Mouse (Mus musculus): ENCODE measurements at regions not wholly inside any gene's neighbourhood (a gene's known extent, or its start where the extent isn't known, plus 50 kb on each side); places are given as distances from the start of the nearest gene placed in this dataset.

DNA sequence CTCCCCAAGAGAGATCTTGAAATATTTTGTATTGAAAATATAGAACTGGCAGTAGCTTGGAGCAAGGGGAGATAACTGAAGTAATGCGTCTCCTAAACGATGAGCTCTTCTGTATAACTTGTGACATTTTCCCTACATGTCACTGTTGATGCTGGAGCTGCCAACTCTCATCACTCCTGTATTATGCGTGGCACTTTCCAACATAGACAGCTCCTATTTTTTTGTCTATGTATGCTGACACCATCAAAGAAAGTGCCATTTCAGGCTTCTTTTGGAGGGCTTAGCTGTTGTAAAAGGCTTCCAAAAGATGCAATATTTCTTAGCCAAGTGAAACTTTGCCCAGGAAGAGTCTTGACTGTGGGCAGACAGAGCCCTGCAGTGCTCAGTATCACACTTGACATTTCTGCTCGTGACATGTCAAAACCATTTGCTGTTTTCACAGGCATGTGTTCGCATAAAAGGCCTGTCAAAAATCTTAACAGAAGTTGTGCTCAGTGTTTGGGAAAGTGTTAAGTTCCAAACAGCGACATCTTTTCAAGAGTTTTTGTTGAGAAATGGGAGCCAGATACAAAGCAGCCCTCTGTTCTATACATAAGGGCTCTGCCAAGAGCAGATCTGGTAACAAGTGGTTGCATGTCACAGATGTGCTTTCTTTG, 53.6 kb upstream of the Otol1 start:
- H3K27ac ChIP-seq (ENCODE audit: control insufficient read depth, insufficient read depth, low read depth, low read length, poor library complexity): no peak overlapping the region
- no peaks in the 10 kb centered on the region for H3K4me1 ChIP-seq (ENCODE audit: control insufficient read depth, insufficient read depth, low read length)
- no peak for TF ChIP-seq POLR2A (IDR thresholded peaks at IDR 0.05; ENCODE audit: borderline replicate concordance, control insufficient read depth, low read depth, low read length)
- no peak for TF ChIP-seq CTCF (IDR thresholded peaks at IDR 0.05; ENCODE audit: control insufficient read depth, insufficient read depth, low read length)
- no peak overlapping the region for H3K4me3 ChIP-seq (replicated peaks; ENCODE audit: control insufficient read depth, low read depth, low read length)
- WGBS: 74% methylated on average over 6 of the region's 6 CpGs

DNA sequence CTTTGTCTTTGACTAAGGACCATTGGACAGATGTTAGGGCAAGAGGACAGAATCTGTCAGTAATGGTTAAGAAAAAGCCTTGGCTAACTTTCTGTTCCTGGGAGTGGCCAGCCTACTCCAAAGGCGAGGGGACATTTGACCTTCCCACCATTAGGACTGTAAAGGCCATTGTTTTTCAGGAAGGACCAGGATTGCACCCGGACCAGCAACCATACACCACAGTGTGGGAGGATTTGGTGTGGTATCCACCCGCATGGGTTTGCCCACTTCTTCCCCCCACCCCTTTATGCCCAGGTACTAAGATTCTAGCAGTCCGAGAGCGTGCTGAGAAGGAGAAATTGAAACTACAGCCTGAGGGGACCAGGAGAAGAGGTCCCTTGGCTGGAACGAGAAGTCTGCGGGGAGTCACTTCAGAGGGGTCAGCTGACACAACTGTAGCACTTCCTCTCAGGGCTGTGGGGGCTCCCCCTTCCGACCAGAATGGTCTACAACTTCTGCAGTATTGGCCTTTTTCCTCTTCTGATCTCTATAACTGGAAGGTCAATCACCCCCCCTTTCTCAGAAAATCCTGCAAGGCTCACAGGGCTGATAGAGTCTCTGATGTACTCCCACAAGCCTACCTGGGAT, 63.2 kb upstream of the Sptssb start:
- Histone ChIP-seq H3K27ac (ENCODE audit: control insufficient read depth, insufficient read depth, low read depth, low read length, poor library complexity) (no peak overlapping the region), H3K4me3 (replicated peaks; ENCODE audit: control insufficient read depth, low read depth, low read length) (peak overlapping the region; percentile 36), H3K4me1 (ENCODE audit: control insufficient read depth, insufficient read depth, low read length) (no peaks in the 10 kb centered on the region)
- WGBS: 19% methylated on average over 8 of the region's 8 CpGs
- TF ChIP-seq CTCF (IDR thresholded peaks at IDR 0.05; ENCODE audit: control insufficient read depth, insufficient read depth, low read length) (no peak), POLR2A (IDR thresholded peaks at IDR 0.05; ENCODE audit: borderline replicate concordance, control insufficient read depth, low read depth, low read length) (no peak)

DNA sequence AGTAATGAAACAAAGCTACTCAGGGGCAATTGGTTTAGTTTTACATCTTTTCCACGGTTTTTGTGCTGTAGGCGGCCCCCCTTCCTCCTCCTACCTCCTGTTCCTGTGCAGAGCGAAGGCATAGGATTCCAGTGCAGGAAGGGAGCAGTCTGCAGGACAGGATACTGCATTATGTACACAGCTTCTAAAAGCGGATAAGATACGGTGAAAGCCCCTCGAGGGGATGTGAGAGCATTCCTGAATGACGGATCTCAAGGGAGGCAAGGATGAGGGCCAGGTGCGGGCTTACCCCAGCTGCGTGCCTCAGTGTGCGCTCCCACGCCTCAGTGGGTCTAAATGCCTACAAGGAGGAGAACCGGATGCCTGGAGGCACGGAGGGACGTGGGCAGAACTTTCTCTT, 53.1 kb upstream of the Sptssb start:
- H3K4me1 ChIP-seq (ENCODE audit: control insufficient read depth, insufficient read depth, low read length): no peaks in the 10 kb centered on the region
- TF ChIP-seq POLR2A (IDR thresholded peaks at IDR 0.05; ENCODE audit: borderline replicate concordance, control insufficient read depth, low read depth, low read length): no peak
- no peak for TF ChIP-seq CTCF (IDR thresholded peaks at IDR 0.05; ENCODE audit: control insufficient read depth, insufficient read depth, low read length)
- WGBS: 51% methylated on average over 14 of the region's 14 CpGs
- no peak overlapping the region for H3K4me3 ChIP-seq (replicated peaks; ENCODE audit: control insufficient read depth, low read depth, low read length)
- H3K27ac ChIP-seq (ENCODE audit: control insufficient read depth, insufficient read depth, low read depth, low read length, poor library complexity): no peak overlapping the region

DNA sequence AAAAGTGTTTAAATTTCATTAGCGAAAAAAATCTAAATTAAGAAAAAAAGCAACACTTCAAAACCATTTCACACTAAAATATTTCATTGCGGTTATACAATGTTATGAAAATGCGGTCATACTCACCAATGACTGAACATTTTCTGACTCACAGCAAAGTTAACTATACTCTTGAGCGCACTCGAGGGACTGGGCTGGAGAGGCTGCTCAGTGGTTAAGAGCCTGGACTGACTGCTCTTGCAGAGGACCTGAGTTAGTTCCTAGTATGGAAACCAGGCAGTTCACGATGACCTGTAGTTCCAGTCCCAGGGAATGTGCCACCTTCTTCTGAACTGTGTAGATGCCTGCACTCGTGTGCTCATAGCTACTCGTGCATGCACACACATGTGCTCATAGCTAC, 50.3 kb upstream of the Sptssb start:
- Histone ChIP-seq H3K27ac (ENCODE audit: control insufficient read depth, insufficient read depth, low read depth, low read length, poor library complexity) (no peak overlapping the region), H3K4me1 (ENCODE audit: control insufficient read depth, insufficient read depth, low read length) (no peaks in the 10 kb centered on the region), H3K4me3 (replicated peaks; ENCODE audit: control insufficient read depth, low read depth, low read length) (no peak overlapping the region)
- WGBS: 85% methylated on average over 8 of the region's 8 CpGs
- TF ChIP-seq CTCF (IDR thresholded peaks at IDR 0.05; ENCODE audit: control insufficient read depth, insufficient read depth, low read length): no peak
- no peak for TF ChIP-seq POLR2A (IDR thresholded peaks at IDR 0.05; ENCODE audit: borderline replicate concordance, control insufficient read depth, low read depth, low read length)

Measured in bone marrow, adult 2 months (tissue).